Mouse (Mus musculus) stomach, postnatal 0 days (tissue): Measurements from ENCODE around the gene Cdh20.

Source experiments
- CTCF ChIP-seq: IDR thresholded peaks from 2 replicates; pipeline ENCODE4 v1.5.1; 2016; ENCODE audit warnings: antibody characterized with exemption, low read depth, mild to moderate bottlenecking, moderate library complexity
- EP300 ChIP-seq: optimal IDR thresholded peaks from 2 replicates; pipeline ENCODE3; 2016; ENCODE audit warnings: antibody characterized with exemption

- TF ChIP-seq CTCF = no peak
- TF ChIP-seq EP300 = no peak
Measured at GRCm38 (mm10) chr1:104987526-104987925, 219.2 kb downstream of the Cdh20 start.
